Mouse (Mus musculus): ENCODE data around the gene Spdef. TPM values are rescaled to one million over a fixed set of nuclear protein-coding genes. Genes with fewer than 3 reads are reported as not detected.

Spdef gene
- polyA plus RNA-seq, 1 experiment from 2014 or later, result 0.75 TPM

GRCm38 (mm10) chr17:27671720-27672119, 57.0 kb downstream of the Spdef start:
- H3K9ac ChIP-seq, result no peak overlapping the region
- H3K36me3 ChIP-seq (ENCODE audit: poor library complexity, severe bottlenecking), result no peaks in the 10 kb centered on the region
- no peaks in the 10 kb centered on the region for H3K9me3 ChIP-seq (replicated peaks)
- 79% methylated on average over 6 of the region's 6 CpGs for WGBS
- H3K4me3 ChIP-seq, result no peak overlapping the region
- peaks cover 20% of the 10 kb centered on the region for H3K4me1 ChIP-seq
- no peaks in the 10 kb centered on the region for H3K27me3 ChIP-seq
- no peak overlapping the region for H3K4me2 ChIP-seq
- H3K27ac ChIP-seq, result no peak overlapping the region
- ATAC-seq, result no peak

Other genes with a start within 250 kb of the Spdef start
- 2.2 and 2.4 TPM in 2 replicates for gene Grm4, start 207.6 kb downstream of the Spdef start, polyA plus RNA-seq (2015; fragmentation: Nextera tagmentation; extraction: Ambion mirVana)
- 147 and 165 TPM in 2 replicates for gene Hmga1, start 172.5 kb downstream of the Spdef start, polyA plus RNA-seq (2015; fragmentation: Nextera tagmentation; extraction: Ambion mirVana)
- 22.2 and 25.2 TPM in 2 replicates for gene AI413582, start 163.2 kb downstream of the Spdef start, polyA plus RNA-seq (2015; fragmentation: Nextera tagmentation; extraction: Ambion mirVana)
- 191 and 196 TPM in 2 replicates for gene Nudt3, start 105.5 kb downstream of the Spdef start, polyA plus RNA-seq (2015; fragmentation: Nextera tagmentation; extraction: Ambion mirVana)
- gene RPS10-NUDT3, start 93.7 kb downstream of the Spdef start, polyA plus RNA-seq (2015; fragmentation: Nextera tagmentation; extraction: Ambion mirVana), result not detected in 2 replicates
- 659 and 777 TPM in 2 replicates for gene Rps10, start 92.3 kb downstream of the Spdef start, polyA plus RNA-seq (2015; fragmentation: Nextera tagmentation; extraction: Ambion mirVana)
- 14.8 and 18.2 TPM in 2 replicates for gene Pacsin1, start 73.4 kb downstream of the Spdef start, polyA plus RNA-seq (2015; fragmentation: Nextera tagmentation; extraction: Ambion mirVana)
- 9.1 and 11.3 TPM in 2 replicates for gene D17Wsu92e, start 91.7 kb upstream of the Spdef start, polyA plus RNA-seq (2015; fragmentation: Nextera tagmentation; extraction: Ambion mirVana)
- gene Snrpc, start 109.2 kb upstream of the Spdef start, polyA plus RNA-seq (2015; fragmentation: Nextera tagmentation; extraction: Ambion mirVana), result 381 and 396 TPM in 2 replicates
- 4.7 and 5.5 TPM in 2 replicates for gene Uhrf1bp1, start 127.5 kb upstream of the Spdef start, polyA plus RNA-seq (2015; fragmentation: Nextera tagmentation; extraction: Ambion mirVana)
- 45.2 and 49.8 TPM in 2 replicates for gene Anks1, start 180.4 kb upstream of the Spdef start, polyA plus RNA-seq (2015; fragmentation: Nextera tagmentation; extraction: Ambion mirVana)
- 83.4 and 87.1 TPM in 2 replicates for gene Taf11, start 180.9 kb upstream of the Spdef start, polyA plus RNA-seq (2015; fragmentation: Nextera tagmentation; extraction: Ambion mirVana)

Measured in forebrain, embryonic 13.5 days (tissue).